Mouse (Mus musculus) midbrain, postnatal 0 days (tissue): ENCODE results near the gene Rundc1. TPM values are rescaled to one million over a fixed set of nuclear protein-coding genes. Genes with fewer than 3 reads are reported as not detected.

ENCODE experiments used
- ATAC-seq: fragments of 200-750 bp; cut with Nextera tagmentation; 2 replicates; pipeline ENCODE4 v1.8.0; 2017; ENCODE audit warnings: moderate number of reproducible peaks, mild to moderate bottlenecking, moderate TSS enrichment, moderate library complexity; ENCODE audit not compliant: low FRiP score
- DNase-seq: peaks from one replicate; pipeline ENCODE4 v3.0.0-alpha.2; 2015; ENCODE audit warnings: low spot score
- H3K27ac ChIP-seq: fragments of 300-500 bp; sonication (generic); 2 replicates; pipeline ENCODE4 v1.5.1; 2014; ENCODE audit warnings: low read depth, mild to moderate bottlenecking, low read length, mixed read lengths
- H3K27me3 ChIP-seq: fragments of 300-500 bp; sonication (generic); 2 replicates; pipeline ENCODE4 v1.6.1; 2014; ENCODE audit warnings: low read length, control low read depth, mixed read lengths; ENCODE audit not compliant: insufficient read depth
- H3K36me3 ChIP-seq: fragments of 300-500 bp; sonication (generic); 2 replicates; pipeline ENCODE4 v1.6.1; 2014; ENCODE audit warnings: low read length, control low read depth, mixed read lengths; ENCODE audit not compliant: insufficient read depth
- H3K4me1 ChIP-seq: fragments of 300-500 bp; sonication (generic); 2 replicates; pipeline ENCODE4 v1.6.1; 2014; ENCODE audit warnings: mild to moderate bottlenecking, control low read depth, antibody characterized with exemption, low read length, mixed read lengths; ENCODE audit not compliant: insufficient read depth
- H3K4me2 ChIP-seq: fragments of 300-500 bp; sonication (generic); 2 replicates; pipeline ENCODE4 v1.6.1; 2014; ENCODE audit warnings: low read depth, mild to moderate bottlenecking, low read length, mixed read lengths; ENCODE audit not compliant: poor library complexity, severe bottlenecking
- H3K4me3 ChIP-seq: fragments of 300-500 bp; sonication (generic); 2 replicates; pipeline ENCODE4 v1.5.1; 2014; ENCODE audit warnings: low read depth, mild to moderate bottlenecking, low read length, moderate library complexity
- H3K9ac ChIP-seq: fragments of 300-500 bp; sonication (generic); replicated peaks from 2 replicates; pipeline ENCODE4 v1.6.1; 2014; ENCODE audit warnings: mild to moderate bottlenecking, low read length, moderate library complexity, mixed read lengths; ENCODE audit not compliant: poor library complexity, severe bottlenecking
- H3K9me3 ChIP-seq: fragments of 300-500 bp; sonication (generic); 2 replicates; pipeline ENCODE4 v1.6.1; 2016; ENCODE audit warnings: low read length, control low read depth
- CTCF ChIP-seq: IDR thresholded peaks from 2 replicates; pipeline ENCODE4 v1.5.1; 2016; ENCODE audit warnings: antibody characterized with exemption, mild to moderate bottlenecking
- WGBS: fragments of 180-500 bp; shearing (Covaris S2); extraction: QIAGEN DNeasy Blood & Tissue Kit; methylation state at CpG from one replicate; pipeline ENCODE4 v1.1.7; 2014; 5-methylcytosine and 5-hydroxymethylcytosine counted together
- polyA plus RNA-seq: library from polyadenylated mRNA; unstranded; fragments of >200 nt; fragmentation: Nextera tagmentation; extraction: Ambion mirVana; gene quantifications from 2 replicates; pipeline ENCODE4 v1.2.1, GENCODE M21; 2015
- total RNA-seq: library from RNA; depleted of rRNA; stranded (reverse); fragments of >200 nt; gene quantifications from 2 replicates; pipeline ENCODE4 v1.2.3, GENCODE M21; 2014

Gene Rundc1
- total and polyA plus RNA-seq, 2 experiments from 2014 or later, result 12.9 to 24.2 TPM

- DNase-seq (peak; percentile 90), ATAC-seq (peak; percentile 76)
- TF ChIP-seq CTCF, result peak; percentile 77
- peak overlapping the region; percentile 85 for H3K4me2 ChIP-seq
- H3K9ac ChIP-seq, result peak overlapping the region; percentile 86
- H3K27ac ChIP-seq, result peak overlapping the region; percentile 89
- no peaks in the 10 kb centered on the region for H3K9me3 ChIP-seq
- peak overlapping the region; percentile 75 for H3K4me3 ChIP-seq
- H3K27me3 ChIP-seq, result no peaks in the 10 kb centered on the region
- H3K36me3 ChIP-seq, result peaks cover 9% of the 10 kb centered on the region; the same call in 1 of the 2 replicates
- WGBS, result 1% methylated on average over 51 of the region's 54 CpGs
- peaks cover 22% of the 10 kb centered on the region for H3K4me1 ChIP-seq
Observed at GRCm38 (mm10) chr11:101467477-101468262, 42.8 kb downstream of the Rundc1 start.

- Histone ChIP-seq H3K9me3 (no peaks in the 10 kb centered on the region), H3K4me1 (peaks cover 16% of the 10 kb centered on the region), H3K36me3 (peaks cover 7% of the 10 kb centered on the region; the same call in 1 of the 2 replicates), H3K4me2 (peak overlapping the region; percentile 85), H3K27ac (peak overlapping the region; percentile 89), H3K9ac (peak overlapping the region; percentile 86), H3K27me3 (no peaks in the 10 kb centered on the region), H3K4me3 (peak overlapping the region; percentile 75)
- 0% methylated on average over 29 of the region's 31 CpGs for WGBS
- ATAC-seq (peak; percentile 11; the same call in 1 of the 2 replicates), DNase-seq (peak; percentile 46)
- no peak for TF ChIP-seq CTCF
Observed at GRCm38 (mm10) chr11:101468263-101468688, 43.4 kb downstream of the Rundc1 start.

- H3K4me2 ChIP-seq, result peak overlapping the region; percentile 85
- WGBS, result 3% methylated on average over 13 of the region's 13 CpGs
- no peaks in the 10 kb centered on the region for H3K9me3 ChIP-seq
- H3K9ac ChIP-seq, result peak overlapping the region; percentile 86
- H3K4me1 ChIP-seq, result peaks cover 12% of the 10 kb centered on the region
- ATAC-seq (no peak), DNase-seq (no peak)
- no peaks in the 10 kb centered on the region for H3K27me3 ChIP-seq
- H3K4me3 ChIP-seq, result peak overlapping the region; percentile 75
- H3K36me3 ChIP-seq, result peaks cover 7% of the 10 kb centered on the region; the same call in 1 of the 2 replicates
- H3K27ac ChIP-seq, result peak overlapping the region; percentile 89
- no peak for TF ChIP-seq CTCF
Observed at GRCm38 (mm10) chr11:101468731-101469130, 43.8 kb downstream of the Rundc1 start.

GRCm38 (mm10) chr11:101469155-101469554 is 44.3 kb downstream of the Rundc1 start:
- no peak for TF ChIP-seq CTCF
- no peak for DNase-seq
- peaks cover 7% of the 10 kb centered on the region; the same call in 1 of the 2 replicates for H3K36me3 ChIP-seq
- H3K27me3 ChIP-seq, result no peaks in the 10 kb centered on the region
- 57% methylated on average over 4 of the region's 4 CpGs for WGBS
- H3K27ac ChIP-seq, result no peak overlapping the region
- peaks cover 7% of the 10 kb centered on the region; the same call in 1 of the 2 replicates for H3K4me1 ChIP-seq
- ATAC-seq, result no peak
- H3K9me3 ChIP-seq, result no peaks in the 10 kb centered on the region
- H3K4me3 ChIP-seq, result peak overlapping the region; percentile 75
- H3K9ac ChIP-seq, result peak overlapping the region; percentile 86; the same call in 1 of the 2 replicates
- peak overlapping the region; percentile 85 for H3K4me2 ChIP-seq

- Histone ChIP-seq H3K4me2 (no peak overlapping the region), H3K27me3 (no peaks in the 10 kb centered on the region), H3K4me3 (no peak overlapping the region), H3K36me3 (peaks cover 7% of the 10 kb centered on the region; the same call in 1 of the 2 replicates), H3K9me3 (no peaks in the 10 kb centered on the region), H3K4me1 (peaks cover 3% of the 10 kb centered on the region; the same call in 1 of the 2 replicates), H3K27ac (no peak overlapping the region), H3K9ac (no peak overlapping the region)
- DNase-seq, result no peak
- WGBS, result 31% methylated on average over 7 of the region's 7 CpGs
- TF ChIP-seq CTCF, result no peak
- no peak for ATAC-seq
Observed at GRCm38 (mm10) chr11:101470206-101470605, 45.3 kb downstream of the Rundc1 start.

- Histone ChIP-seq H3K9ac (no peak overlapping the region), H3K36me3 (peaks cover 7% of the 10 kb centered on the region; the same call in 1 of the 2 replicates), H3K4me1 (no peaks in the 10 kb centered on the region), H3K4me2 (no peak overlapping the region), H3K27ac (no peak overlapping the region), H3K4me3 (no peak overlapping the region), H3K9me3 (no peaks in the 10 kb centered on the region), H3K27me3 (no peaks in the 10 kb centered on the region)
- DNase-seq (peak; percentile 42), ATAC-seq (no peak)
- WGBS, result 41% methylated on average over 3 of the region's 3 CpGs
- no peak for TF ChIP-seq CTCF
Observed at GRCm38 (mm10) chr11:101471926-101472325, 47.0 kb downstream of the Rundc1 start.
